Mouse (Mus musculus) megakaryocyte, embryonic 14.5 days (primary cell): ENCODE measurements at regions not wholly inside any gene's neighbourhood (a gene's known extent, or its start where the extent isn't known, plus 50 kb on each side); places are given as distances from the start of the nearest gene placed in this dataset.

Experiments used
- FLI1 ChIP-seq: IDR thresholded peaks from 2 replicates; pipeline ENCODE4 v1.6.1; 2012; ENCODE audit warnings: low read length, inconsistent platforms, mixed read lengths
- GATA1 ChIP-seq: IDR thresholded peaks from 3 replicates; pipeline ENCODE4 v1.6.1; 2012; ENCODE audit warnings: mixed read lengths, low read length, inconsistent platforms, borderline replicate concordance

GRCm38 (mm10) chr14:67176672-67177071, 1167.7 kb upstream of the Gulo start:
- TF ChIP-seq GATA1 (no peak), FLI1 (no peak)
